Mouse (Mus musculus) ZHBTc4 (cell line): ENCODE results near the gene Nid2.

Experiments
- DNase-seq: peaks from one replicate; pipeline ENCODE4 v3.0.0-alpha.2; 2011; ENCODE audit warnings: low read depth, low spot score

The Nid2 gene

GRCm38 (mm10) chr14:19858808-19859776 lies 108.0 kb downstream of the Nid2 start:
- DNase-seq, result peak; percentile 55

GRCm38 (mm10) chr14:19860281-19860680 lies 109.2 kb downstream of the Nid2 start:
- DNase-seq, result peak; percentile 54
